Mouse (Mus musculus): Measurements from ENCODE around the gene Zfp36l1.

The Zfp36l1 gene

GRCm38 (mm10) chr12:80112852-80113551, at the start of gene Zfp36l1:
Zfp36l1 (minus strand) TSS chr12:80113013.
- DNase-seq (ENCODE audit: low read depth, low spot score): peak; percentile 98

- no peak for DNase-seq (ENCODE audit: low read depth, low spot score)
Measured at GRCm38 (mm10) chr12:80162448-80162847, 49.6 kb upstream of the Zfp36l1 start.

- DNase-seq (ENCODE audit: low read depth, low spot score): no peak
Measured at GRCm38 (mm10) chr12:80157675-80158074, 44.9 kb upstream of the Zfp36l1 start.

GRCm38 (mm10) chr12:80153687-80154326, 41.0 kb upstream of the Zfp36l1 start:
- peak; percentile 49 for DNase-seq (ENCODE audit: low read depth, low spot score)

GRCm38 (mm10) chr12:80153078-80153477, 40.3 kb upstream of the Zfp36l1 start:
- DNase-seq (ENCODE audit: low read depth, low spot score): no peak

GRCm38 (mm10) chr12:80151821-80152220, 39.0 kb upstream of the Zfp36l1 start:
- DNase-seq (ENCODE audit: low read depth, low spot score): no peak

- no peak for DNase-seq (ENCODE audit: low read depth, low spot score)
Measured at GRCm38 (mm10) chr12:80150624-80151023, 37.8 kb upstream of the Zfp36l1 start.

GRCm38 (mm10) chr12:80147563-80148214, 34.9 kb upstream of the Zfp36l1 start:
- DNase-seq (ENCODE audit: low read depth, low spot score): no peak

GRCm38 (mm10) chr12:80146227-80147223, 33.7 kb upstream of the Zfp36l1 start:
- DNase-seq (ENCODE audit: low read depth, low spot score): peak; percentile 61

- no peak for DNase-seq (ENCODE audit: low read depth, low spot score)
Measured at GRCm38 (mm10) chr12:80145365-80145764, 32.6 kb upstream of the Zfp36l1 start.

GRCm38 (mm10) chr12:80144846-80145245, 32.0 kb upstream of the Zfp36l1 start:
- DNase-seq (ENCODE audit: low read depth, low spot score): no peak

GRCm38 (mm10) chr12:80141470-80141869, 28.7 kb upstream of the Zfp36l1 start:
- DNase-seq (ENCODE audit: low read depth, low spot score): peak; percentile 47

GRCm38 (mm10) chr12:80141011-80141410, 28.2 kb upstream of the Zfp36l1 start:
- DNase-seq (ENCODE audit: low read depth, low spot score): no peak

GRCm38 (mm10) chr12:80137744-80138143, 24.9 kb upstream of the Zfp36l1 start:
- DNase-seq (ENCODE audit: low read depth, low spot score): no peak

- DNase-seq (ENCODE audit: low read depth, low spot score): no peak
Measured at GRCm38 (mm10) chr12:80137246-80137645, 24.4 kb upstream of the Zfp36l1 start.

- no peak for DNase-seq (ENCODE audit: low read depth, low spot score)
Measured at GRCm38 (mm10) chr12:80136264-80136930, 23.6 kb upstream of the Zfp36l1 start.

- DNase-seq (ENCODE audit: low read depth, low spot score): no peak
Measured at GRCm38 (mm10) chr12:80135173-80135572, 22.4 kb upstream of the Zfp36l1 start.

- no peak for DNase-seq (ENCODE audit: low read depth, low spot score)
Measured at GRCm38 (mm10) chr12:80133011-80133545, 20.3 kb upstream of the Zfp36l1 start.

GRCm38 (mm10) chr12:80132250-80133003, 19.6 kb upstream of the Zfp36l1 start:
- DNase-seq (ENCODE audit: low read depth, low spot score): peak; percentile 91

Measured in skeletal muscle tissue, adult 2 months (tissue).